Mouse (Mus musculus) frontal cortex, postnatal 25 days (tissue): Measurements from ENCODE around the gene Siah3.

Experiments
- DNase-seq, 2 experiments: peaks; one replicate each; pipeline ENCODE4 v3.0.0; 2022; ENCODE audit warnings: low spot score in 2 of 2

Gene Siah3

GRCm38 (mm10) chr14:75468941-75469340 lies 13.2 kb downstream of the Siah3 start:
- no peak for DNase-seq

DNA sequence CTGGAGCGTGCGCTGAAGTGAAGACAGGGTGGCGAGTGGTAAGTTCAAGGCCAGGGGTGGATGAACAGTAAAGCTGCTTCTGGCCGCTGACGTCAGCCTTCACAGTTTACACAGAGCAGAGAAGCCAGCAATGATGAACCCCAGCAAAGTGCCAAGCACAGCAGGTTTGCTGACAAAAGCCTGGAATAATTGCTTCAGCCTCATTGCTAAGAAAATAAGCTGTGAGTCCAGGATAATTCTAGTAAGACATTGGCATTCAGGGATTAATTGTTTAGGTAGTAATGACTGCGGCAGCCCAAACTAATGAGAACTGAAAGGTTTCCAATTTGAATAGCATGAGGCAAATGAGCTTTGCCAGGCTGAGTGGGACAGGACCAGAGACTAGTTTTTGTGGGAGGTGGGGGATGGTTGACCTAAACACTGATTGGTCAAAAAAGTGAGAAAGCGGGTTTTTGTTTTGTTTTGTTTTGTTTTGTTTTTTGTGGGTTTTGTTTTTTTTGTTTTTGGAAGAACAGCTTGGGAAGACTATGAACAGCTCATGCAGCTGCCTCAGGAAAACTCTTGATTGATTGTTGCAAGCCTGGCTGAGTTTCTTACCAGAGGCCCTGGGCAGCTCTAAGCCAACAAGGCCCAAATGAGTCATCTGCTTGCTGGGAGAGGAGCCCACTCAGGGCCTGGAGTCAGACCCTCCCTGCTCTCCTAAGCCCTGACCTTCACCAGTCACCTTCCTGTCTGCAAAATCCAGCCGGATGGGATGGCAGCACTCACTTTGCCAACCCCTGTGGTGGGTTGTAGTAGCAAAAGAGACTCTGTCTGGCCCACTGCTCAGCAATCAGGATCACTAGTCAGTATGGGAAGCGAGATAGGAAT lies 17.5 kb downstream of the Siah3 start:
- DNase-seq, result no peak

- no peak for DNase-seq
Measured at GRCm38 (mm10) chr14:75475887-75476286, 20.1 kb downstream of the Siah3 start.

- DNase-seq, result no peak
Measured at GRCm38 (mm10) chr14:75482231-75483175, 26.7 kb downstream of the Siah3 start.

- no peak for DNase-seq
Measured at GRCm38 (mm10) chr14:75483176-75483546, 27.4 kb downstream of the Siah3 start.

DNA sequence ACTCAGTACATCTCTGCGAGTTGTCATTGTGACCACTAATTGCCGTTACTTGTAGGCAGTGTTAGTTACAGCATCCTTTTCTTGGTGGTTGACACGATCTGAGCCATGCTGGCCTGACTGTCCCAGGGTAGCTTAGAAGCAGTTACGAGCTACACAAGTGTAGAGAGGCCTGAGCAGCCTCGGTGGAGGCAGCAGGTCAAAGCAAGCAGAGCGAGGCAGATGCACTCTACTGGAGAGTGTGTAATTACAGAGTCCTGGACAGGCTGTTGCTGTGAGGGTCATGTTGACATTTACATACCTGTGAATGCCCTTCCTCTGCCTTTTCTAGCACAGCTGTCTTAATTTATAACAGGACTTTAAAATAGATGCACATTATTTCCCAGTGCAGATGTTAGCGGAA lies 32.1 kb downstream of the Siah3 start:
- DNase-seq, result no peak

DNA sequence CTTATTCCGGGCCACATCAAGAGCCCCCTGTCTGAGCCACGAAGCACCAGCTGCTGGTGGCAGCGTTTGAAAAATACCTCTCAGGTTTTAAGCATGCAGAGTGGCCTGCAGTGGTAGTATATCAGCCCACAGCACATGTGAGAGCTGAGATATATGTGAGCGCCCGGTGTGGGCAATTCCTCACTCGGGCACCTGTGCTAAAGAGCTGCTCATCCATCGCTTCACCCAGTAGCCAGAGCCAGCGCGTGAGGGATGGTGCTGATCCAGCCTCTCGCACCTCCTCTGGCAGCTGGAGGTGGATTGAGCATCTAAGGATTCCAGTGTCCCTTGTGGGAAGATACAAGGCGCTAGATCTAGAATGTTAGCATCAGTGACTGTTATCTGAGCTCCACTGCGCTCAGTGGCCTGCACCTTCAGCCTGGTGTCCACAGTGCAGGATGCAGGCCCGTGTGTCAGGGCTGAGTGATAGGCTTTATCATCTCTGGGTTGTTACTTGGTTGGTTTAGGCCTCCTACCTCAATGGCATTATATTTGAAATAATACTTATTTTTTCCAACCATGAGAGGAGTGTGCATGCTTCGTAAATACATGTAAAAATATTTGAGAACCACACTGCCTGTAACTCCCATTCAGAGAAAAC lies 37.9 kb downstream of the Siah3 start:
- no peak for DNase-seq

DNA sequence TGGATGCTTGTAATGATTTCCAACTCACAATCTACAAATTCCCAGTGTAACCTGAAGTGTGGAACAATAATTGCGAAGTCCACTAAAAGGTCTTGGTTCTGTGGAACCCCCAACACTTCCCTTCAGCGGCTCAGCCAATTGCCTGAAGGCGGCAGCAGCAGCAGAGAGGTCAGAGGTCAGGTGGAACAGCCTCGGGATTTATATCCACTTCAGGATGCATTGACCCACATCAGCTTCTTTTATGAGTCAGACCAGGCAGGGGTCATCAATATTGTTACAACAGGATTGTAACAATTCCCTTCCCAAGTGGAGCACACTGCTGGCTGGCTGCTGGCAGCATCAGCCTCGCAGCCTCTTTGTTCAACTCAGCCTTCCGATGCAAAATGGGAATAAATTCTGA lies 39.1 kb downstream of the Siah3 start:
- no peak for DNase-seq

- no peak for DNase-seq
Measured at GRCm38 (mm10) chr14:75501501-75501990, 45.8 kb downstream of the Siah3 start.

DNA sequence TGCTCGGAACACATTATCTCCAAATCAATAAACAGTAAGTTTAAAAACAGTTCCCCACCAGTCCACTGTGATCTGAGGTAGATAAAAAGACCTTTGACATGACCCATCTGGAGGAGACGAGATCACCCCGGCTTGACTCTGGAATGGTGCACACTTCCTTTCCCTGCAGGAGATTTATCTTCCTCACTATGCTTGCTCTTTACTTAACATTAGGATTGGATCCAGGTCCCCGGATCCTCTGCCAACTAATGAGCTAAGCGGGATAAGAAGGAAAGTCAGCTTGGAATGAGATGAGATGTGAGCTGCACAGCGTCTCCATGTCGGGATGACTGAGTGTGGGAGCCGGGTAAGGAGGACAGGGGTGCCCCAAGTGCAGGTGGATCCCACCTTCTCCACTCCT lies 46.7 kb downstream of the Siah3 start:
- no peak for DNase-seq

DNA sequence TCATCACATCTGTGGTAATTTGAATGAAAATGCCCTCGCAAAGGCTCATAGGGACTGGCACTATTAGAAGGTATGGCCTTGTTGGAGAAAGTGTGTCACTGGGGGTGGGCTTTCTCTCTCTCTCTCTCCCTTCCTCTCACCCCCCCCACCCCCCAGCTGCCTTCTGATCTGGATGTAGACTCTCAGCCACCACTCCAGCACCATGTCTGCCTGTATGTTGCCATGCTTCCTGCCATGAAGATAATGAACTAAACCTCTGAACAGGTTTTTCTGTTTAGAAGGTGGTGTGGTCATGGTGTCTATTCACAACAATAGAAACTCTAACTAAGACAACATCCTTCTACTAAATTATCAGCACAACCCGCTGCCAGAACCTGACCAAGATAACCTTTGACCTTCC lies 48.5 kb downstream of the Siah3 start:
- DNase-seq, result no peak

GRCm38 (mm10) chr14:75505126-75505840 lies 49.5 kb downstream of the Siah3 start:
- DNase-seq, result no peak

GRCm38 (mm10) chr14:75506246-75506645 lies 50.5 kb downstream of the Siah3 start:
- no peak for DNase-seq

GRCm38 (mm10) chr14:75510125-75510524 lies 54.3 kb downstream of the Siah3 start:
- DNase-seq, result no peak

- DNase-seq, result no peak
Measured at GRCm38 (mm10) chr14:75512946-75513345, 57.2 kb downstream of the Siah3 start.

GRCm38 (mm10) chr14:75516161-75516560 lies 60.4 kb downstream of the Siah3 start:
- no peak for DNase-seq

DNA sequence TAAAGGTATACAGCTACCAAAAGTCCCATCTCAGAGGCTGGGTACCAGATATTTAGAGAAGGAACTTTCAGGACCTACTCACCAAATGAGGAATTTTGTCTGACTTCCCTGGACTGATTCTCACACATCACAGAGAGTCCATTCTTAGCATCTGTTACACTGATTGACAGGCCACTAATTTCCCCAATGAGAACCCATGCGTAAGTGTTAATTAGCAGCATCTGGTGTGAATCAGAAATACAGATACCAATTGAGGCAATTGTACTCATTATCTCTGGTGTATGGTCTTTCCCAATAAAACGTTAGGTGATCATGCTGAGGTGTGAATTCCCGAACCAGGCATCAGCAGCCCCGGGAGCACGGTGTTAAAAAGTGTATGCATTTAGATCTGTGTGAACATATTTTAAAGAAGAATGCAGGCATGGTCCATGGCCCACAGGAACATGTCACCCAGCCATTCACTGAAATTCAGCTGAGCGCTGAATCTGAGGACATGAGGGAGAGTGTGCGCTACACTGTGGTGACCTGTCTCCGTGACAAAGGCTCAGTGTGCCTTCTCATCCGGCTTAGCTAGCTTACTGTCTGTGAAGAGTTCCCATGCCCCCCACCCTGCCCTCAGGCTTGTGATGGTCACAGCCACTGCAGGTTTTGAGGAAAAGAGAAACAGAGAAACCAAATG lies 61.3 kb downstream of the Siah3 start:
- no peak for DNase-seq

DNA sequence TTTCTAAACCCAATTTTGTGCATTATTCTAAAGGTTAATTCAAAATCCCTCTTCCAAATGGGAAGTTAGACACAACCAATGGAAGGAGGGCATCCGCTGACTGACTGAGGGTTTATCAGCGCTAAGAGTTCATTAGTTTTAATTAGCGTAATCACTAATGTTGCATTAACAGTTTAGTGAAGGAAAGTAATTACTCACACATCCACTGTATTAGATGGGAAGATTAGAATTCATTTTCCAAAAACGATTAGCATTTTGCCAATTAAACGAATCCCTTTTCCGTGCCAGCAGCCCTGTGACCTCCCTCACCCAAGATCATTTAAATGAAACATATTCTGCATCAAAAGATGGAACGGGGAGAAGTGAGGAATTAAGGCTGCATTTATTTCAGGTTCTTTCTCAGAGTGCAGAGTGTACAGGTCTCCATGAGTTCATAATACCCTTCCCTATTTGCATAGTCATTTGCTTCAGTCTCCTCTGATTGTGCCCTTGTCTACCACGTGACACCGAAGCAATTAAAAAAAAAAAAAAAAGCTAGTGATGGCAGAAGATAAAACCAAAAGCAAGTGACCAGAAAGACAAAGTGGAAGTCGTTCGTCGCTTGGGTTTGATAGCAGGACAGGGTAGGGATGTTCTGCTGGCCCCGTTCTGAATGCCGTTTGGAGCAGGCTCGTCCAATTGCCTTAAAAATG lies 62.6 kb downstream of the Siah3 start:
- no peak for DNase-seq

- no peak for DNase-seq
Measured at GRCm38 (mm10) chr14:75518899-75519298, 63.1 kb downstream of the Siah3 start.

- no peak for DNase-seq
Measured at GRCm38 (mm10) chr14:75519668-75520067, 63.9 kb downstream of the Siah3 start.
